Mouse (Mus musculus) embryonic fibroblast, embryonic 13.5 days (primary cell): ENCODE data around the gene Gadd45a.

ENCODE experiments used
- CTCF ChIP-seq: IDR thresholded peaks from 2 replicates; pipeline ENCODE4 v1.5.1; 2011; ENCODE audit warnings: mild to moderate bottlenecking, control low read depth, low read length, moderate library complexity, borderline replicate concordance; ENCODE audit not compliant: insufficient read depth
- POLR2A ChIP-seq: IDR thresholded peaks from 2 replicates; pipeline ENCODE4 v1.6.1; 2011; ENCODE audit warnings: low read depth, mild to moderate bottlenecking, control low read depth, low read length, moderate library complexity

- no peak for TF ChIP-seq POLR2A
- TF ChIP-seq CTCF: no peak
Measured at GRCm38 (mm10) chr6:66989518-66989917, 47.7 kb downstream of the Gadd45a start.
